Mouse (Mus musculus) adrenal gland, adult 8-10 months (tissue): ENCODE measurements around the gene Galnt10. TPM values are rescaled to one million over a fixed set of nuclear protein-coding genes. Genes with fewer than 3 reads are reported as not detected.
A peak's percentile ranks its signal among the peaks of the same experiment; 100 is the strongest.

Experiments used
- DNase-seq: peaks from one replicate; pipeline ENCODE4 v3.0.0; 2022
- total RNA-seq, 4 experiments: library from RNA; stranded (reverse); gene quantifications; 2 replicates each; pipeline ENCODE4 v1.2.4; 2022

The Galnt10 gene
- total RNA-seq, 4 experiments from 2014 or later, result 55.7 to 76.3 (median 61.3) TPM

GRCm38 (mm10) chr11:57660156-57660555, 14.9 kb downstream of the Galnt10 start:
- no peak for DNase-seq

- DNase-seq, result no peak
Measured at GRCm38 (mm10) chr11:57660814-57661213, 15.6 kb downstream of the Galnt10 start.

- no peak for DNase-seq
Measured at GRCm38 (mm10) chr11:57661492-57662229, 16.4 kb downstream of the Galnt10 start.

- DNase-seq, result no peak
Measured at GRCm38 (mm10) chr11:57662231-57662630, 17.0 kb downstream of the Galnt10 start.

GRCm38 (mm10) chr11:57663271-57663670, 18.0 kb downstream of the Galnt10 start:
- no peak for DNase-seq

- no peak for DNase-seq
Measured at GRCm38 (mm10) chr11:57664741-57665140, 19.5 kb downstream of the Galnt10 start.

- no peak for DNase-seq
Measured at GRCm38 (mm10) chr11:57668271-57668670, 23.0 kb downstream of the Galnt10 start.

GRCm38 (mm10) chr11:57669522-57669921, 24.3 kb downstream of the Galnt10 start:
- DNase-seq, result no peak

GRCm38 (mm10) chr11:57671120-57671697, 26.0 kb downstream of the Galnt10 start:
- no peak for DNase-seq

GRCm38 (mm10) chr11:57671797-57672196, 26.6 kb downstream of the Galnt10 start:
- DNase-seq, result no peak

GRCm38 (mm10) chr11:57672995-57673394, 27.8 kb downstream of the Galnt10 start:
- peak; percentile 37 for DNase-seq

GRCm38 (mm10) chr11:57673977-57674687, 28.9 kb downstream of the Galnt10 start:
- DNase-seq, result no peak

- DNase-seq, result no peak
Measured at GRCm38 (mm10) chr11:57677261-57677660, 32.0 kb downstream of the Galnt10 start.

GRCm38 (mm10) chr11:57682589-57682988, 37.3 kb downstream of the Galnt10 start:
- DNase-seq, result no peak

GRCm38 (mm10) chr11:57683125-57683524, 37.9 kb downstream of the Galnt10 start:
- DNase-seq, result no peak

- DNase-seq, result peak; percentile 42
Measured at GRCm38 (mm10) chr11:57683931-57684330, 38.7 kb downstream of the Galnt10 start.

- no peak for DNase-seq
Measured at GRCm38 (mm10) chr11:57684891-57685290, 39.6 kb downstream of the Galnt10 start.

- DNase-seq, result no peak
Measured at GRCm38 (mm10) chr11:57685689-57686454, 40.6 kb downstream of the Galnt10 start.

GRCm38 (mm10) chr11:57686797-57687196, 41.6 kb downstream of the Galnt10 start:
- no peak for DNase-seq

GRCm38 (mm10) chr11:57687258-57687657, 42.0 kb downstream of the Galnt10 start:
- no peak for DNase-seq

- DNase-seq, result no peak
Measured at GRCm38 (mm10) chr11:57688179-57688929, 43.1 kb downstream of the Galnt10 start.

GRCm38 (mm10) chr11:57689811-57690210, 44.6 kb downstream of the Galnt10 start:
- no peak for DNase-seq
